Mouse (Mus musculus): Measurements from ENCODE around the gene Plekha3. TPM values are rescaled to one million over a fixed set of nuclear protein-coding genes. Genes with fewer than 3 reads are reported as not detected.

Gene Plekha3
- polyA plus RNA-seq (2012; fragmentation: generic; extraction: Trizol) = 1 to 10 TPM; 3.1 to 7.0 TPM

DNA sequence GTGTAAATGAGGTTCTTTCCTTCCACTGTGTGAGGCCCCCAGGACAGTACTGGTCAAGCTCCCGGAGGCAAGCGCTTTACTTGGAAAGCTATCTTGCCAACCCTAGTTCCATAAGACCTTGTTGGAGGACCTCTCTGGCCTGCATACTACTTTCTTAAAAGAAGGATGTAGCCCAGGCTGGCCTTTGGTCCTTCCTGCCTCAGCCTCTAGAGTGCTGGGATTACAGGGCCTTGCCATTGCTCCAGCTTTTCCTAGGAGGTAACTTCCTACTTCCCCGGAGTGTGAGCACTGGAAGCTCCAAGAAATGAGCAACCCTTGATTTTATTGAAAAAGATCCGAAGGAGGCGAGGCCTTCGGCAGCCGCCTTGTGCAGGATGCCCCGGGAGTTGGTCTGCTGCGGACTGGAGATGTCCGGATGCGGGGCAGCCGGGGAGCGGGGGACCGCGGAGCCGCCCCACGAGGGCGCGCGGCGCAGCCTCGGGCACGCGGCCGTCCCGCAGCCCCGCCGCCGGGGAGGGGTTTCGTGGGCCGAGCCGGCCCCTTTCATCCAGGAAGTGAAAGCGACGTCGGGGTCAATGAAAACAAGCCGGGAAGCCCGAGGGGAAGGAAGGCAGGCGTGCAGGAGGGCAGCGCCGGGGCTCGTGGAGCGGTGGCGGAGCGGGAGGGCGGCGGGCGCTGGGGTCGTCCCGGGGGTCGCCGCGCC, at the start of gene Plekha3:
Gene Plekha3, plus strand, starts transcription at position 557 of the 703 bp plus-strand sequence.

GRCm38 (mm10) chr2:76647883-76648570, 27.1 kb upstream of the Plekha3 start, which contains the start of the genes Prkra and Pjvk:
Prkra (minus strand) TSS chr2:76648015.
Pjvk (plus strand) TSS chr2:76648476.

DNA sequence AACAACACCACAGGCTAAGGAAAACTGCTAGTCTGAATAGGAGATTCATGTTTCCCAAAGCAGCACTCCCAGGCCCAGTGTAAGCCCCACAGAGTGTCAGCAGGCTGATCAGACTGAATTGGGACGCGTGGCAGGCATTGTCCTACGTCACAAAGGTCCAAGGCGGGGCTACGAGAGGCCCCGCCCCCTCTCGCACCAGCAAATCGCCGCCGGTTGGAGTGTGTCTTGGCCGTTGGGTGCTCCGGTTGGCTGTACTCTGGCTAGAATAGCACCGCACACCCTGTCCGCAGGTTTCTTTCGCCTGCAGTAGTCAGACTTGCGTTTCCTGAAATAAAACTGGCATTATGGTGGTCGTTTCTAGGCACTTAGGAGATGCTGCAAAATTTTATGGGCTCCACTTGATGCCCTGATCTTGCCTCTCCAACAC, 2.1 kb upstream of the Plekha3 start, which contains the start of gene Fkbp7:
Gene Fkbp7, minus strand, starts transcription at position 151 of the 427 bp plus-strand sequence.

Other genes starting within 250 kb of the Plekha3 start
- gene Prkra, start 27.3 kb upstream of the Plekha3 start, polyA plus RNA-seq (2012; fragmentation: generic; extraction: Trizol) = 10 to 100 TPM in 1 of 2 experiments, 1 to 10 TPM in 1; 4.2 to 26.2 TPM
- under 1 TPM in 1 of 2 experiments, not detected in 1; 0.21 TPM for gene Pjvk, start 26.8 kb upstream of the Plekha3 start, polyA plus RNA-seq (2012; fragmentation: generic; extraction: Trizol)
- gene Fkbp7, start 2.2 kb upstream of the Plekha3 start, polyA plus RNA-seq (2012; fragmentation: generic; extraction: Trizol) = 10 to 100 TPM in 1 of 2 experiments, 1 to 10 TPM in 1; 1.6 to 74.6 TPM